30 mouse cellular contexts compared by ENCODE assay signal in genomic region chr9:103271104-103271503, GRCm38 (mm10). TPM values are rescaled to one million over a fixed set of nuclear protein-coding genes. Genes with fewer than 3 reads are reported as not detected.
DNase-seq lines count a peak whose midpoint lies in the region; ATAC-seq lines count a peak whose summit lies in the region.
"Had no signal": no experiment of that assay in that cellular context is flagged by ENCODE, and none has a peak within 500 bp of the region (broad histone marks: within the 10 kb centered on the region; RNA-seq: fewer than 3 reads in every experiment).

No protein-coding gene starts in this region.

- H3K36me3 ChIP-seq in hindbrain, embryonic 11.5 days (ENCODE audit: control insufficient read depth, insufficient read depth, low read length): no peaks in the 10 kb centered on the region
- no peaks in the 10 kb centered on the region for H3K36me3 ChIP-seq in hindbrain, embryonic 10.5 days
- no peaks in the 10 kb centered on the region for H3K36me3 ChIP-seq in neural tube, embryonic 11.5 days (ENCODE audit: control insufficient read depth, insufficient read depth, low read length)
- H3K36me3 ChIP-seq in hindbrain, embryonic 14.5 days (replicated peaks; ENCODE audit: control insufficient read depth, insufficient read depth): no peaks in the 10 kb centered on the region
- H3K36me3 ChIP-seq in neural tube, embryonic 14.5 days (ENCODE audit: control insufficient read depth, insufficient read depth, low read length): no peaks in the 10 kb centered on the region
- H3K36me3 ChIP-seq: embryonic facial prominence, embryonic 12.5 days; limb, embryonic 15.5 days; lung, embryonic 15.5 days had no signal

- H3K9ac ChIP-seq in hindbrain, embryonic 11.5 days (ENCODE audit: low read depth, low read length): no peak overlapping the region
- H3K9ac ChIP-seq in neural tube, embryonic 11.5 days (ENCODE audit: low read length): no peak overlapping the region
- H3K9ac ChIP-seq in hindbrain, embryonic 14.5 days: no peak overlapping the region
- H3K9ac ChIP-seq in neural tube, embryonic 14.5 days (replicated peaks; ENCODE audit: low read depth, low read length): no peak overlapping the region
- H3K9ac ChIP-seq: embryonic facial prominence, embryonic 12.5 days; forebrain, embryonic 13.5 days; limb, embryonic 15.5 days; liver, embryonic 14.5 days; lung, embryonic 15.5 days had no signal

- DNase-seq in hindbrain, embryonic 11.5 days (ENCODE audit: low spot score): peak; percentile 7
- DNase-seq in hindbrain, embryonic 10.5 days (ENCODE audit: low spot score): no peak
- DNase-seq in neural tube, embryonic 11.5 days (ENCODE audit: low spot score): peak; percentile 19
- no peak for DNase-seq in neural tube, embryonic 10.5 days (ENCODE audit: extremely low spot score, low spot score)
- DNase-seq in hindbrain, embryonic 14.5 days (ENCODE audit: low spot score): peak; percentile 38
- no peak for DNase-seq in layer of hippocampus, adult 18-20 months (ENCODE audit: low spot score in 2 of 2)
- DNase-seq: B cell, adult 2 months; cerebellum, adult 18-20 months; gastrocnemius, postnatal 14 days; heart, adult 18-20 months; kidney, adult 11 months; kidney, postnatal 4 days; layer of hippocampus, adult 9-11 months; lung, postnatal 4 days; thymus, postnatal 25 days had no signal

- no peaks in the 10 kb centered on the region for H3K27me3 ChIP-seq in hindbrain, embryonic 11.5 days (ENCODE audit: control insufficient read depth, insufficient read depth, low read length)
- no peaks in the 10 kb centered on the region for H3K27me3 ChIP-seq in hindbrain, embryonic 10.5 days (ENCODE audit: insufficient read depth, poor library complexity, severe bottlenecking)
- no peaks in the 10 kb centered on the region for H3K27me3 ChIP-seq in neural tube, embryonic 11.5 days (ENCODE audit: control insufficient read depth, insufficient read depth, low read length)
- H3K27me3 ChIP-seq in hindbrain, embryonic 14.5 days (ENCODE audit: control insufficient read depth, insufficient read depth, low read length): no peaks in the 10 kb centered on the region
- no peaks in the 10 kb centered on the region for H3K27me3 ChIP-seq in neural tube, embryonic 14.5 days (ENCODE audit: control insufficient read depth, insufficient read depth, low read length)
- H3K27me3 ChIP-seq: embryonic facial prominence, embryonic 12.5 days; forebrain, embryonic 13.5 days; limb, embryonic 15.5 days; lung, embryonic 15.5 days had no signal

- no peaks in the 10 kb centered on the region for H3K4me1 ChIP-seq in hindbrain, embryonic 11.5 days (replicated peaks; ENCODE audit: control insufficient read depth, insufficient read depth, low read length)
- 0 out of 2 replicates have a peak, but pooled peaks cover 5% of the 10 kb centered on the region for H3K4me1 ChIP-seq in hindbrain, embryonic 10.5 days (replicated peaks)
- H3K4me1 ChIP-seq in neural tube, embryonic 11.5 days (ENCODE audit: control insufficient read depth, insufficient read depth, low read length): no peaks in the 10 kb centered on the region
- H3K4me1 ChIP-seq in hindbrain, embryonic 14.5 days (replicated peaks; ENCODE audit: control insufficient read depth, insufficient read depth, low read length): no peaks in the 10 kb centered on the region
- no peaks in the 10 kb centered on the region for H3K4me1 ChIP-seq in neural tube, embryonic 14.5 days (ENCODE audit: control insufficient read depth, insufficient read depth, low read length)
- H3K4me1 ChIP-seq: embryonic facial prominence, embryonic 12.5 days; limb, embryonic 15.5 days; lung, embryonic 15.5 days had no signal

- no peak for ATAC-seq in hindbrain, embryonic 11.5 days (ENCODE audit: low FRiP score)
- ATAC-seq in neural tube, embryonic 11.5 days (ENCODE audit: insufficient read depth, low FRiP score, low TSS enrichment): no peak
- peak; percentile 66; the same call in 1 of the 2 replicates for ATAC-seq in hindbrain, embryonic 14.5 days (ENCODE audit: low FRiP score)
- ATAC-seq in neural tube, embryonic 14.5 days (ENCODE audit: low read depth): peak; percentile 80; the same call in 1 of the 2 replicates
- ATAC-seq: forebrain, embryonic 13.5 days; Patski had no signal

- WGBS in hindbrain, embryonic 11.5 days: 37% methylated on average over 4 of the region's 4 CpGs
- 49% methylated on average over 4 of the region's 4 CpGs for WGBS in hindbrain, embryonic 10.5 days
- 38% methylated on average over 4 of the region's 4 CpGs for WGBS in neural tube, embryonic 11.5 days
- WGBS in hindbrain, embryonic 14.5 days: 18% methylated on average over 4 of the region's 4 CpGs
- WGBS in neural tube, embryonic 14.5 days: 19% methylated on average over 4 of the region's 4 CpGs

- H3K9me3 ChIP-seq in hindbrain, embryonic 11.5 days (ENCODE audit: control insufficient read depth, low read length): no peaks in the 10 kb centered on the region
- H3K9me3 ChIP-seq in hindbrain, embryonic 10.5 days: no peaks in the 10 kb centered on the region
- H3K9me3 ChIP-seq in neural tube, embryonic 11.5 days (ENCODE audit: control insufficient read depth, low read length): no peaks in the 10 kb centered on the region
- no peaks in the 10 kb centered on the region for H3K9me3 ChIP-seq in hindbrain, embryonic 14.5 days (ENCODE audit: control insufficient read depth, low read length)
- H3K9me3 ChIP-seq in neural tube, embryonic 14.5 days (ENCODE audit: control insufficient read depth, low read length): no peaks in the 10 kb centered on the region
- H3K9me3 ChIP-seq: embryonic facial prominence, embryonic 12.5 days; forebrain, embryonic 13.5 days; G1E; limb, embryonic 15.5 days; lung, embryonic 15.5 days had no signal

- no peak overlapping the region for H3K4me2 ChIP-seq in hindbrain, embryonic 11.5 days (replicated peaks; ENCODE audit: low read depth, low read length)
- H3K4me2 ChIP-seq in neural tube, embryonic 11.5 days (ENCODE audit: low read depth): no peak overlapping the region
- no peak overlapping the region for H3K4me2 ChIP-seq in hindbrain, embryonic 14.5 days (replicated peaks)
- H3K4me2 ChIP-seq in neural tube, embryonic 14.5 days (ENCODE audit: low read depth, low read length): no peak overlapping the region
- H3K4me2 ChIP-seq: embryonic facial prominence, embryonic 12.5 days; forebrain, embryonic 13.5 days; limb, embryonic 15.5 days; lung, embryonic 15.5 days had no signal

- H3K4me3 ChIP-seq in hindbrain, embryonic 11.5 days (ENCODE audit: low read depth, low read length): no peak overlapping the region
- no peak overlapping the region for H3K4me3 ChIP-seq in hindbrain, embryonic 10.5 days
- no peak overlapping the region for H3K4me3 ChIP-seq in neural tube, embryonic 11.5 days (ENCODE audit: low read depth, low read length)
- no peak overlapping the region for H3K4me3 ChIP-seq in hindbrain, embryonic 14.5 days (replicated peaks; ENCODE audit: low read length)
- H3K4me3 ChIP-seq in neural tube, embryonic 14.5 days (ENCODE audit: low read depth, low read length): no peak overlapping the region
- H3K4me3 ChIP-seq: embryonic facial prominence, embryonic 12.5 days; erythroblast, embryonic 14.5 days; forebrain, embryonic 13.5 days; limb, embryonic 15.5 days; lung, embryonic 15.5 days had no signal

- H3K27ac ChIP-seq in hindbrain, embryonic 11.5 days (ENCODE audit: low read depth, low read length): no peak overlapping the region
- H3K27ac ChIP-seq in hindbrain, embryonic 10.5 days: no peak overlapping the region
- no peak overlapping the region for H3K27ac ChIP-seq in neural tube, embryonic 11.5 days (ENCODE audit: low read depth, low read length)
- no peak overlapping the region for H3K27ac ChIP-seq in hindbrain, embryonic 14.5 days
- no peak overlapping the region for H3K27ac ChIP-seq in neural tube, embryonic 14.5 days (ENCODE audit: low read depth, low read length)
- H3K27ac ChIP-seq: embryonic facial prominence, embryonic 12.5 days; forebrain, embryonic 13.5 days; limb, embryonic 15.5 days; liver, embryonic 14.5 days; lung, embryonic 15.5 days had no signal

RNA-seq across cellular contexts. Expression of gene 1300017J02Rik, which starts 33.8 kb away (rescaled TPM):
- polyA plus RNA-seq in hindbrain, embryonic 11.5 days (2014; fragmentation: Nextera tagmentation; extraction: Ambion mirVana): 1.5 and 4.5 TPM in 2 replicates
- 3.1 and 4.4 TPM in 2 replicates for polyA plus RNA-seq in hindbrain, embryonic 10.5 days (2016; fragmentation: Nextera tagmentation; extraction: Ambion mirVana)
- 2.3 and 2.4 TPM in 2 replicates for polyA plus RNA-seq in neural tube, embryonic 11.5 days (2014; fragmentation: Nextera tagmentation; extraction: Ambion mirVana)
- 0.50 and 0.73 TPM in 2 replicates for polyA plus RNA-seq in hindbrain, embryonic 14.5 days (2014; fragmentation: Nextera tagmentation; extraction: Ambion mirVana)
- 0.40 and 0.68 TPM in 2 replicates for polyA plus RNA-seq in neural tube, embryonic 14.5 days (2014; fragmentation: Nextera tagmentation; extraction: Ambion mirVana)
- 1 to 10 TPM in 1 of 2 experiments, not detected in 1; 1.1 TPM for total RNA-seq in layer of hippocampus, adult 18-20 months (2021)
- total RNA-seq: adrenal gland, adult 18-20 months; heart, adult 18-20 months; left cerebral cortex, adult 18-20 months had no signal
- polyA plus RNA-seq: stomach, embryonic 14.5 days had no signal

RNA-seq across cellular contexts. Expression of gene Topbp1, which starts 33.9 kb away (rescaled TPM):
- polyA plus RNA-seq in hindbrain, embryonic 11.5 days (2014; fragmentation: Nextera tagmentation; extraction: Ambion mirVana): 70.2 and 75.6 TPM in 2 replicates
- 55.9 and 81.8 TPM in 2 replicates for polyA plus RNA-seq in hindbrain, embryonic 10.5 days (2016; fragmentation: Nextera tagmentation; extraction: Ambion mirVana)
- 69.8 and 85.0 TPM in 2 replicates for polyA plus RNA-seq in neural tube, embryonic 11.5 days (2014; fragmentation: Nextera tagmentation; extraction: Ambion mirVana)
- 22.6 and 22.8 TPM in 2 replicates for polyA plus RNA-seq in hindbrain, embryonic 14.5 days (2014; fragmentation: Nextera tagmentation; extraction: Ambion mirVana)
- polyA plus RNA-seq in neural tube, embryonic 14.5 days (2014; fragmentation: Nextera tagmentation; extraction: Ambion mirVana): 13.7 and 22.0 TPM in 2 replicates
- total RNA-seq in layer of hippocampus, adult 18-20 months (2021): 10 to 100 TPM; 14.7 to 24.8 TPM

RNA-seq across cellular contexts. Expression of gene Trf, which starts 40.9 kb away (rescaled TPM):
- polyA plus RNA-seq in hindbrain, embryonic 11.5 days (2014; fragmentation: Nextera tagmentation; extraction: Ambion mirVana): 20.8 and 25.8 TPM in 2 replicates
- 17.2 and 27.2 TPM in 2 replicates for polyA plus RNA-seq in hindbrain, embryonic 10.5 days (2016; fragmentation: Nextera tagmentation; extraction: Ambion mirVana)
- 22.4 and 28.5 TPM in 2 replicates for polyA plus RNA-seq in neural tube, embryonic 11.5 days (2014; fragmentation: Nextera tagmentation; extraction: Ambion mirVana)
- polyA plus RNA-seq in hindbrain, embryonic 14.5 days (2014; fragmentation: Nextera tagmentation; extraction: Ambion mirVana): 45.3 and 49.7 TPM in 2 replicates
- 28.0 and 47.3 TPM in 2 replicates for polyA plus RNA-seq in neural tube, embryonic 14.5 days (2014; fragmentation: Nextera tagmentation; extraction: Ambion mirVana)
- total RNA-seq in layer of hippocampus, adult 18-20 months (2021): 100 to 1,000 TPM; 283 to 288 TPM
- total RNA-seq: CH12.LX had no signal
- polyA plus RNA-seq: Patski had no signal

RNA-seq across cellular contexts. Expression of gene Gm20425, which starts 41.0 kb away (rescaled TPM):
- 0.21 and 1.6 TPM in 2 replicates for polyA plus RNA-seq in hindbrain, embryonic 11.5 days (2014; fragmentation: Nextera tagmentation; extraction: Ambion mirVana)
- polyA plus RNA-seq in hindbrain, embryonic 10.5 days (2016; fragmentation: Nextera tagmentation; extraction: Ambion mirVana): not detected in 2 replicates
- 1.7 TPM in 1 of 2 replicates, not detected in the other for polyA plus RNA-seq in neural tube, embryonic 11.5 days (2014; fragmentation: Nextera tagmentation; extraction: Ambion mirVana)
- polyA plus RNA-seq in hindbrain, embryonic 14.5 days (2014; fragmentation: Nextera tagmentation; extraction: Ambion mirVana): 0.48 and 4.0 TPM in 2 replicates
- 0.68 and 2.1 TPM in 2 replicates for polyA plus RNA-seq in neural tube, embryonic 14.5 days (2014; fragmentation: Nextera tagmentation; extraction: Ambion mirVana)
- 10 to 100 TPM; 11.5 TPM for total RNA-seq in layer of hippocampus, adult 18-20 months (2021)
- total RNA-seq: CH12.LX; G1E; megakaryocyte-erythroid progenitor cell, adult 5-6 weeks had no signal
- polyA plus RNA-seq: erythroblast, embryonic 14.5 days; G1E; heart, embryonic 14.5 days; Patski; stomach, embryonic 14.5 days had no signal

Comparison
In these comparisons a context has a peak if more than half of its experiments do, and no peak if none do; other contexts are left out.
1. ATAC-seq: peak in hindbrain, embryonic 14.5 days (single experiment) and neural tube, embryonic 14.5 days (single experiment); none in hindbrain, embryonic 11.5 days (single experiment) and neural tube, embryonic 11.5 days (single experiment).
2. DNase-seq: peak in hindbrain, embryonic 11.5 days (single experiment), neural tube, embryonic 11.5 days (single experiment) and hindbrain, embryonic 14.5 days (single experiment); none in hindbrain, embryonic 10.5 days (single experiment), neural tube, embryonic 10.5 days (single experiment) and layer of hippocampus, adult 18-20 months (0 of 2).